Mouse (Mus musculus): ENCODE results near the gene Henmt1. TPM values are rescaled to one million over a fixed set of nuclear protein-coding genes. Genes with fewer than 3 reads are reported as not detected.

Gene Henmt1
- polyA plus RNA-seq, 1 experiment from 2014 or later = 0.32 TPM

GRCm38 (mm10) chr3:108977340-108978030 is 37.8 kb downstream of the Henmt1 start:
- no peak overlapping the region for H3K9ac ChIP-seq
- WGBS = 93% methylated on average over 13 of the region's 13 CpGs

DNA sequence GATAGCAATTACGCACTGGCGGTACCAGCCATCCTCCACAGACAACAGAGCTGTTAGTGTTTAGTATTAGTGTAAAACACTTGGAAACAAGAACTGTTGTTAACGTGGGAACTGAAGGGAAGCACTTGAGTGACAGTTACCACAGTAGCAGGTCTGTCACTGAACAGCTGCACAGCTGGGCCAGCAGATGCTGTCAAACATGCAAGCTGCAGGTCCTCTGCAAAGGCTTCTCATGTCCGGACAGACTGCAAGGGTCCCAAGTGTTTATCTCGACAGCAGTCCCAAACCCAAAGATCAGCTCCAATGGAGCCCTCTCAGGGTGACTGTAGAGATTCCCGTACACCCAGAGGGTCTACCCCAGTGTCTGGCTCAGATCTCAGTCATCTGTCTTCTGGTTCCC is 42.3 kb downstream of the Henmt1 start:
- H3K27ac ChIP-seq = no peak overlapping the region
- no peaks in the 10 kb centered on the region for H3K27me3 ChIP-seq
- no peak for ATAC-seq (ENCODE audit: borderline replicate concordance, extremely low read depth, low FRiP score, low TSS enrichment)
- no peak overlapping the region for H3K9ac ChIP-seq
- peaks cover 39% of the 10 kb centered on the region for H3K36me3 ChIP-seq
- 74% methylated on average over 6 of the region's 6 CpGs for WGBS
- no peaks in the 10 kb centered on the region for H3K9me3 ChIP-seq
- H3K4me2 ChIP-seq = no peak overlapping the region
- H3K4me1 ChIP-seq = no peaks in the 10 kb centered on the region
- H3K4me3 ChIP-seq = no peak overlapping the region

More at GRCm38 (mm10) chr3:108977340-108978030, 37.8 kb downstream of the Henmt1 start:
- H3K27me3 ChIP-seq = no peaks in the 10 kb centered on the region
- no peak overlapping the region for H3K4me3 ChIP-seq
- no peak for ATAC-seq (ENCODE audit: borderline replicate concordance, extremely low read depth, low FRiP score, low TSS enrichment)
- H3K36me3 ChIP-seq = peaks cover 49% of the 10 kb centered on the region
- H3K9me3 ChIP-seq = no peaks in the 10 kb centered on the region
- no peak overlapping the region for H3K27ac ChIP-seq
- no peak overlapping the region for H3K4me2 ChIP-seq
- H3K4me1 ChIP-seq = no peaks in the 10 kb centered on the region

DNA sequence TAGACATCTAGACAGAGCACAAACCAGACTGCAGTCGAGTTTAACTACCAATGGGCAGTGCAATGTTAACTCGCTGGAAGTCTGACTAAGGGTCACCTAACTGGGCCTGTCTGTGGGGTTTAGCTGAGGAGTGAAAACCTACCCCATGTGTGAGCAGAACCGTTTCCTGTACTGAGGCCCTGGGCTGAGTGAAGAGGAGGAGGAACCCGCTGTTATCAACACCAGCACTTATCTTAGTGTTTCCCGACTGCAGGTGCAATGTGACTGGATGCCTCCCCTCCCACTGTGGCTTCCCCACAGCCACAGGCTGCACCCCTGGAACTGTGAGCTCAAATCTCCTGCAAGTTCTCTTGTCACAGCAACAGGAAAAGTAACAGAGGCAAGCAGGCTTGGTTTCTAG is 44.3 kb downstream of the Henmt1 start:
- no peaks in the 10 kb centered on the region for H3K9me3 ChIP-seq
- H3K36me3 ChIP-seq = peaks cover 19% of the 10 kb centered on the region
- no peaks in the 10 kb centered on the region for H3K4me1 ChIP-seq
- no peak overlapping the region for H3K4me3 ChIP-seq
- no peak overlapping the region for H3K9ac ChIP-seq
- H3K27me3 ChIP-seq = no peaks in the 10 kb centered on the region
- no peak for ATAC-seq (ENCODE audit: borderline replicate concordance, extremely low read depth, low FRiP score, low TSS enrichment)
- 55% methylated on average over 5 of the region's 5 CpGs for WGBS
- no peak overlapping the region for H3K4me2 ChIP-seq
- no peak overlapping the region for H3K27ac ChIP-seq

DNA sequence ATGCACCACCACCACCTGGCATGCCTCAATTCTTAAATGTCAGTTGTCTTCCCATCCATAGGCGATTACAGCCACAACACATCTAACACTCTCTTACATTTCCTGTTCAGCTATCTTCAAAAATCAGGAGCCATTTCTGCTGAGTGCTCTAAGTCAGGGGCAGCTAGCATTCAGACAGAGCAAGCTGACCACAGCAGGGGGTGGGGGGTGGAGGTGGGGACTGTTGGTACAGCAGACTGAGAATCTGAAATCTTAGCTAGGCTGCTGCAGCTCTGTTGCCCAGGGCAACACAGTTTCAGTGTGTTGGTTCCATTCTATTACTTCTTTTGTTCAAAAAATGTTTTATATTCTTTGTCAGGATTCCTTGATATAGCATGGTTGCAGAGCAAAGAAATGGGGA is 46.9 kb downstream of the Henmt1 start:
- Histone ChIP-seq H3K9ac (no peak overlapping the region), H3K27ac (no peak overlapping the region), H3K4me1 (no peaks in the 10 kb centered on the region), H3K4me3 (no peak overlapping the region), H3K9me3 (no peaks in the 10 kb centered on the region), H3K4me2 (no peak overlapping the region), H3K36me3 (peaks cover 1% of the 10 kb centered on the region), H3K27me3 (no peaks in the 10 kb centered on the region)
- 65% methylated on average over 1 of the region's 1 CpGs for WGBS
- no peak for ATAC-seq (ENCODE audit: borderline replicate concordance, extremely low read depth, low FRiP score, low TSS enrichment)

- WGBS = 72% methylated on average over 12 of the region's 12 CpGs
- no peaks in the 10 kb centered on the region for H3K27me3 ChIP-seq
- ATAC-seq (ENCODE audit: borderline replicate concordance, extremely low read depth, low FRiP score, low TSS enrichment) = no peak
Observed at GRCm38 (mm10) chr3:108987009-108987659, 47.5 kb downstream of the Henmt1 start.

DNA sequence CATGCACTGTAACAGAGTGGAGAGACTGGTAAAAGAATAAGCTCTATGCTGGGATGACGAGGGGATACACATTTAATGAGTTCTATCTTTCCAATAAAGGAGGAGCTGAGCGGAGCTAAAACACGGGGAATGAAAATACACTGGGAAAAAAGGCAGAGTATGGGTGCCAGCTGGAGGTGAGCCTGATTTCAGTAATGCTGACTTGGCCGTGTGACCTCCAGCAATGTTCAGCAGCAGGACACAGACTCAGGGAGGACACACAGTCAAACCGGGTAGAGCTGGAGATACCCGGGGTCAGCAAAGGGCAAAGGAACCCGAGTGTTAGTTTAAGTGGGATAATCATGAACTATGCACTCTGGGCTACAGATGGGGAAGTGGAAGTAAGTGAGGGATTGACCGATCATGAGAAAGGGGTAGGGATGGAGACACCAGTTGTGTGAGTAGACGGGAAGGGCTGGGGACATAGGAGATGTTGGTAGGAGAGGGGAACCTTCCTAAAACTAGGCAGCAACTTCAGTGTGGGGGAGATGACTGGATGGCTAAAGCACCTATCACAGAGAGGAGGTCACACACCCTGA is 50.4 kb downstream of the Henmt1 start:
- Histone ChIP-seq H3K9ac (no peak overlapping the region), H3K27ac (no peak overlapping the region), H3K27me3 (no peaks in the 10 kb centered on the region), H3K36me3 (peaks cover 9% of the 10 kb centered on the region), H3K9me3 (no peaks in the 10 kb centered on the region), H3K4me2 (no peak overlapping the region), H3K4me1 (no peaks in the 10 kb centered on the region), H3K4me3 (no peak overlapping the region)
- WGBS = 68% methylated on average over 9 of the region's 9 CpGs
- ATAC-seq (ENCODE audit: borderline replicate concordance, extremely low read depth, low FRiP score, low TSS enrichment) = no peak

More at GRCm38 (mm10) chr3:108987009-108987659, 47.5 kb downstream of the Henmt1 start:
- Histone ChIP-seq H3K9me3 (no peaks in the 10 kb centered on the region), H3K27ac (no peak overlapping the region), H3K4me2 (no peak overlapping the region), H3K4me1 (no peaks in the 10 kb centered on the region), H3K4me3 (no peak overlapping the region), H3K36me3 (peaks cover 7% of the 10 kb centered on the region), H3K9ac (no peak overlapping the region)

DNA sequence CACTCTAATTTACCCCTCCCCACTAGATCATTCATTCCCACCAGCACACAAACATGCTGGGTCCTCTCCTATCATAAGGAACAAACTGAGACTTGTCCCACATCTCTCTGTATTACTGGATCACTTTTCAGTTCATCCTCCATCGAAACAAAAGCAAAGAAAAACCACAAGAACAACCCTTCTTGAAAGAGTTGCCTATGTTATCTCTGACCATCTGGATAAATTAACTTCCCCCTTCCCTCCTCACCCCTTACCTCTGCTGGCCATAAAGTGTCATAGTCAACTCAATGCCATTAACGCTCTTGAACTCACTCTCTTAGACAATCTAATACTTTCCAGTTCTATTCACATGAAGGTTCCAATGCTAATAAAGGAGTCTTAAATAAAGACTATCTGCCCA is 54.8 kb downstream of the Henmt1 start:
- Histone ChIP-seq H3K27ac (no peak overlapping the region), H3K4me2 (no peak overlapping the region), H3K4me1 (peaks cover 9% of the 10 kb centered on the region; the same call in 1 of the 2 replicates), H3K9ac (no peak overlapping the region), H3K36me3 (peaks cover 9% of the 10 kb centered on the region), H3K4me3 (no peak overlapping the region), H3K9me3 (no peaks in the 10 kb centered on the region), H3K27me3 (no peaks in the 10 kb centered on the region)
- WGBS = 88% methylated on average over 2 of the region's 2 CpGs
- no peak for ATAC-seq (ENCODE audit: borderline replicate concordance, extremely low read depth, low FRiP score, low TSS enrichment)

DNA sequence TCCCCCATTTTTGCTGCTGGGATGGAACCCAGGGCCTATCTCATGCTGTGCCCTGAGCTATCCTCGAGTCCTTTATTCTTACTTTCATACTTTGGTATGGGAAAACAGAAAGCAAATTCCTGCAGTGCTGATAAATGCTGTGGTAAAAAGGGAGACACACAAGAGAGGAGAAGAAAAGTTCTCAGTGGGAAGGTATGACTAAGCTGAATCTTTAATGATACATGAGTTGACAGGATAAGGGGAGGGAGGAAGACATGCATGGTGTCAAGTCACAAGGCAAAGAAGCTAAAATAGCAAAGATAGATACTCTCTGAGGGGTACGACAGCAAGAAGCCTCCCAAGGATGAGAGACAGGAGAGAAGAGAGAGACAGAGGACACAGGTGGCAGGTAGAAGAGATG is 55.7 kb downstream of the Henmt1 start:
- H3K4me3 ChIP-seq = no peak overlapping the region
- no peak overlapping the region for H3K9ac ChIP-seq
- no peak for ATAC-seq (ENCODE audit: borderline replicate concordance, extremely low read depth, low FRiP score, low TSS enrichment)
- WGBS = 70% methylated on average over 2 of the region's 2 CpGs
- peaks cover 10% of the 10 kb centered on the region for H3K36me3 ChIP-seq
- H3K27me3 ChIP-seq = no peaks in the 10 kb centered on the region
- no peak overlapping the region for H3K4me2 ChIP-seq
- peaks cover 9% of the 10 kb centered on the region; the same call in 1 of the 2 replicates for H3K4me1 ChIP-seq
- H3K27ac ChIP-seq = no peak overlapping the region
- no peaks in the 10 kb centered on the region for H3K9me3 ChIP-seq

GRCm38 (mm10) chr3:108997284-108997683 is 57.6 kb downstream of the Henmt1 start:
- H3K4me3 ChIP-seq = no peak overlapping the region
- H3K27ac ChIP-seq = no peak overlapping the region
- H3K4me2 ChIP-seq = no peak overlapping the region
- 50% methylated on average over 11 of the region's 11 CpGs for WGBS
- H3K9ac ChIP-seq = no peak overlapping the region
- peaks cover 9% of the 10 kb centered on the region; the same call in 1 of the 2 replicates for H3K4me1 ChIP-seq
- H3K36me3 ChIP-seq = peaks cover 12% of the 10 kb centered on the region; the same call in 1 of the 2 replicates
- ATAC-seq (ENCODE audit: borderline replicate concordance, extremely low read depth, low FRiP score, low TSS enrichment) = no peak
- no peaks in the 10 kb centered on the region for H3K27me3 ChIP-seq
- no peaks in the 10 kb centered on the region for H3K9me3 ChIP-seq

DNA sequence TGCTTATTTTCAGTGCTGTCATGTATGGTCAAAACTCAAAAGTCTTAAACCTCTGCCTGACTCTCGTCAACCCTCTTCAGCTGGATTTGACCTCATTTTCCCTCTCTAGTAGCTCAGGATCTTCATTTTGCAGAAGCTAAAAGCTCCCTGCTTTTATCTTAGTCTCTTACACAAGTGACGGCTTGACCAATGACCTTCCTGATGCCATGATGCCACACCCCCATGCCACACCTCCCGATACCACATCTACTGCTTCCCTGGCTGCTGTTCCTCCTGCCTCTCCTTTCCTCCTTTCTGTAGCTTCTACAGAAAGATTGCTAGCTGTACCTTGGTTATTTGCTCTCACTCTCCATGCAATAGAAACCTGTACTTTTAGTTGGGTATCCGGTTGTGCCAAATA is 58.1 kb downstream of the Henmt1 start:
- 51% methylated on average over 4 of the region's 4 CpGs for WGBS
- Histone ChIP-seq H3K4me3 (no peak overlapping the region), H3K4me2 (no peak overlapping the region), H3K9me3 (no peaks in the 10 kb centered on the region), H3K36me3 (peaks cover 10% of the 10 kb centered on the region; the same call in 1 of the 2 replicates), H3K4me1 (peaks cover 9% of the 10 kb centered on the region; the same call in 1 of the 2 replicates), H3K27ac (no peak overlapping the region), H3K9ac (no peak overlapping the region), H3K27me3 (no peaks in the 10 kb centered on the region)
- ATAC-seq (ENCODE audit: borderline replicate concordance, extremely low read depth, low FRiP score, low TSS enrichment) = no peak

- no peak for ATAC-seq (ENCODE audit: borderline replicate concordance, extremely low read depth, low FRiP score, low TSS enrichment)
- Histone ChIP-seq H3K27me3 (no peaks in the 10 kb centered on the region), H3K36me3 (peaks cover 10% of the 10 kb centered on the region; the same call in 1 of the 2 replicates), H3K4me3 (no peak overlapping the region), H3K9me3 (no peaks in the 10 kb centered on the region), H3K4me1 (peaks cover 9% of the 10 kb centered on the region; the same call in 1 of the 2 replicates), H3K4me2 (no peak overlapping the region), H3K9ac (no peak overlapping the region), H3K27ac (no peak overlapping the region)
- WGBS = 71% methylated on average over 1 of the region's 1 CpGs
Observed at GRCm38 (mm10) chr3:108999173-108999572, 59.5 kb downstream of the Henmt1 start.

GRCm38 (mm10) chr3:109005777-109006176 is 66.1 kb downstream of the Henmt1 start:
- no peak overlapping the region for H3K9ac ChIP-seq
- H3K36me3 ChIP-seq = 0 out of 2 replicates have a peak, but pooled peaks cover 6% of the 10 kb centered on the region
- H3K4me1 ChIP-seq = peaks cover 10% of the 10 kb centered on the region
- no peak overlapping the region for H3K27ac ChIP-seq
- ATAC-seq (ENCODE audit: borderline replicate concordance, extremely low read depth, low FRiP score, low TSS enrichment) = no peak
- H3K9me3 ChIP-seq = no peaks in the 10 kb centered on the region
- H3K27me3 ChIP-seq = no peaks in the 10 kb centered on the region
- no peak overlapping the region for H3K4me2 ChIP-seq
- 74% methylated on average over 5 of the region's 5 CpGs for WGBS
- no peak overlapping the region for H3K4me3 ChIP-seq
